Mouse (Mus musculus): ENCODE results near the gene Gfpt1. TPM values are rescaled to one million over a fixed set of nuclear protein-coding genes. Genes with fewer than 3 reads are reported as not detected.
A peak's percentile ranks its signal among the peaks of the same experiment; 100 is the strongest.
"Not testable (repeated sequence)": the region's sequence is repeated elsewhere in the genome, so short reads cannot be mapped to it uniquely, and the experiment has no call there.

Gene Gfpt1
- polyA plus RNA-seq, 1 experiment from 2014 or later = 22.6 TPM

DNA sequence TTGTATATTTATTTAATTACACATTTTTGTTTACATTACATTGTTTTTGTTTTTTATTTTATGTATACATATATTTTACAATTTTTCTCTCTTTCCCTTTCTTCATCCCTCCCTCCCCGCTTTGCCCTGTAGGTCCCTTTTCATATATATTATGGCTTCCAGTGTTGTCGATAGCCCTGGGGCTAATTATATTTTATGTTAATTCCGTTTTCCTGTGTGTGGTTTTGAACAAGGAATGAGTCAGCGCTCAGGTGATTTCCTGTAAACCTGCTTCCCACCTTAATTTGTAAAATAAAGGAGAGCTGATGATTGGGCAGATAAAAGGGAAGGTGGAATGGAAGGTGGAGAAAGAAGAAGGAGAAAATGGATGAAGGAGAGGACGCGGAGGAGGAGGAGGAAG, 33.8 kb upstream of the Gfpt1 start, which contains the start of gene Nfu1:
Gene Nfu1 (plus strand): TSS at position 350 of the 400 bp plus-strand sequence.
- DNase-seq (ENCODE audit: low spot score) (no peak), ATAC-seq (replicated peaks; ENCODE audit: low FRiP score, low TSS enrichment, low read depth) (no peak)
- Histone ChIP-seq H3K4me2 (ENCODE audit: low read length) (peak within 1 kb of the TSS; percentile 64), H3K4me3 (ENCODE audit: low read depth, low read length) (peak within 1 kb of the TSS; percentile 94), H3K9me3 (ENCODE audit: control insufficient read depth, low read length) (no peaks in the 10 kb centered on the region), H3K9ac (ENCODE audit: low read length) (peak within 1 kb of the TSS; percentile 88), H3K27ac (ENCODE audit: low read depth) (peak within 1 kb of the TSS; percentile 73), H3K27me3 (replicated peaks; ENCODE audit: control insufficient read depth, insufficient read depth, low read length) (no peaks in the 10 kb centered on the region), H3K36me3 (ENCODE audit: control insufficient read depth, insufficient read depth, low read length) (peaks cover 13% of the 10 kb centered on the region; the same call in 1 of the 2 replicates), H3K4me1 (replicated peaks; ENCODE audit: control insufficient read depth, insufficient read depth, low read length) (peaks cover 10% of the 10 kb centered on the region)
- WGBS = 82% methylated on average over 6 of the region's 6 CpGs

DNA sequence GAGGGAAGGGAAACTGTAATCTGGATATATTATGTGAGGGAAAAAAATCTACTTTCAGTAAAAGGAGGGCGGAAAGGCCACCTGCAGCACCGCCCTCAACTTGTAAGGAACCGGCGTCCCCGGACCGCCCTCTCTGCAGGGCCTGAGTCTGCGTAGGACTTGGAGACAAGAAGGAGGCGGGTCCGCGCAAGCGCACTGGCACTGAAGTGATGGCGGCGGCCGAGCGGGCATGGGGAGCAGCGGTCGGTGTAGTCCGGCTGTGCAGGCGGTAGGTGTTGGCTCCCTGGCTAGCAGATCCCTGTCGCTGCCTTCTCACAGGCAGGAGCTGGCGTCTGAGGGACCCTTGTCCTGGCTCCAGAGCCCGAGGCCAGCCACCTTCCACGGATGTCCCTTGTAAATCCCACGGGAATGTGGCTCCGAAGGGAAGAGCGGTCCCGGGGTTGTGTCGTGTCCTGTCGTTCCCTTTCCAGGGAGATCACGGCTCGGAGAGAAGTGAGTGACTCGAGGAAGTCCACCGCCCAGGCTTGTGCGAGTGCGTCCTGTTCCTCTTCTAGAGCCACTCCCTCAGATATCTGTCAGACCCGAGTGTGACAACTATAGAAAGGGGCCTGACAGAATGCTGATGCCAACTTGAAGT, 32.8 kb upstream of the Gfpt1 start:
- Histone ChIP-seq H3K4me3 (ENCODE audit: low read depth, low read length) (peak overlapping the region; percentile 94), H3K36me3 (ENCODE audit: control insufficient read depth, insufficient read depth, low read length) (peaks cover 19% of the 10 kb centered on the region; the same call in 1 of the 2 replicates), H3K4me1 (replicated peaks; ENCODE audit: control insufficient read depth, insufficient read depth, low read length) (peaks cover 10% of the 10 kb centered on the region), H3K9ac (ENCODE audit: low read length) (peak overlapping the region; percentile 88), H3K4me2 (ENCODE audit: low read length) (peak overlapping the region; percentile 64), H3K27me3 (replicated peaks; ENCODE audit: control insufficient read depth, insufficient read depth, low read length) (no peaks in the 10 kb centered on the region), H3K9me3 (ENCODE audit: control insufficient read depth, low read length) (no peaks in the 10 kb centered on the region), H3K27ac (ENCODE audit: low read depth) (peak overlapping the region; percentile 73)
- WGBS = under 1% methylated on average over 36 of the region's 36 CpGs
- peak; percentile 95 for DNase-seq (ENCODE audit: low spot score)
- ATAC-seq (replicated peaks; ENCODE audit: low FRiP score, low TSS enrichment, low read depth) = peak; percentile 93

DNA sequence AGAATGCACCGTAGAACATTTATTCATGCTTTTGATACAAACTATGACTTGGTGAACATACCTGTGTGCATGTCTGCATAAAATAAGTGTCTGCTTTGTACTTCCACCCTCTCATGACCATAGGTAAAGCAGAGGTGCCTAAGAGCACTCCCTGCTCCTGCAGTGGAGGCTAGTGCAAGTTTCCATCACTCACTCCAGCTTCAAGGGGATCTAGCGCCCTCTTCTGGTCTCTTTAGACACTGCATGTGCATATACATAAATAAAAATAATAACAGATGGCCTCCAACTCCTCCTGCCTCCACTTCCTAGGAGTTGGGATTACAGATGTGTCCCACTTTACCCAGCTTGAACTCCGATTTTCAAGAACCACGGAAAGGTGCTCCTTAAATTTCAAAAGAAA, 25.7 kb upstream of the Gfpt1 start:
- peaks cover 69% of the 10 kb centered on the region for H3K36me3 ChIP-seq (ENCODE audit: control insufficient read depth, insufficient read depth, low read length)
- ATAC-seq (replicated peaks; ENCODE audit: low FRiP score, low TSS enrichment, low read depth) (no peak), DNase-seq (ENCODE audit: low spot score) (no peak)
- no peak overlapping the region for H3K27ac ChIP-seq (ENCODE audit: low read depth)
- no peak overlapping the region for H3K4me2 ChIP-seq (ENCODE audit: low read length)
- no peak overlapping the region for H3K4me3 ChIP-seq (ENCODE audit: low read depth, low read length)
- no peaks in the 10 kb centered on the region for H3K27me3 ChIP-seq (replicated peaks; ENCODE audit: control insufficient read depth, insufficient read depth, low read length)
- H3K9ac ChIP-seq (ENCODE audit: low read length) = no peak overlapping the region
- H3K4me1 ChIP-seq (replicated peaks; ENCODE audit: control insufficient read depth, insufficient read depth, low read length) = no peaks in the 10 kb centered on the region
- WGBS = 64% methylated on average over 4 of the region's 4 CpGs
- 0 out of 2 replicates have a peak, but pooled peaks cover 2% of the 10 kb centered on the region for H3K9me3 ChIP-seq (ENCODE audit: control insufficient read depth, low read length)

DNA sequence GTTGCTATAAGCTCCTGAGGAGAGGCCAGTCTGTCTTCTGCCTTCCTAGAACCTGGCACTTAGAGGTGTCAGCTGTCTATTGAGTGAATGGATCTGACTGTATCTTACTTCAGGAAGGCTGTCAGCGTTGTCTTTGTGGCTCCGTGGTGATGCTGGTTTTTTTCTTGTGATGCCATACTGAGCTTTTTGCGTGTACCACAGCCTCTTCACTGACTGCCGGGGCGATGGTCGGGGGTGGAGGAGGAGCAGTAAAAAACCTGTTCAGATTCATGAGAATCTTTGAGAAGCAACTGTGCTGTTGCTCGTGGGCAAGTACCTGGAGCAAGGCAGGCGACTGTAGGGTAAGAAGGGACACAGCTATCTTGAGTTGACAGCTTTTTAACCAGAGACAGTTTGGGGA, 23.8 kb upstream of the Gfpt1 start:
- Histone ChIP-seq H3K9me3 (ENCODE audit: control insufficient read depth, low read length) (0 out of 2 replicates have a peak, but pooled peaks cover 2% of the 10 kb centered on the region), H3K27me3 (replicated peaks; ENCODE audit: control insufficient read depth, insufficient read depth, low read length) (no peaks in the 10 kb centered on the region), H3K4me2 (ENCODE audit: low read length) (no peak overlapping the region), H3K9ac (ENCODE audit: low read length) (no peak overlapping the region), H3K27ac (ENCODE audit: low read depth) (no peak overlapping the region), H3K36me3 (ENCODE audit: control insufficient read depth, insufficient read depth, low read length) (peaks cover 70% of the 10 kb centered on the region), H3K4me1 (replicated peaks; ENCODE audit: control insufficient read depth, insufficient read depth, low read length) (no peaks in the 10 kb centered on the region), H3K4me3 (ENCODE audit: low read depth, low read length) (no peak overlapping the region)
- DNase-seq (ENCODE audit: low spot score) (no peak), ATAC-seq (replicated peaks; ENCODE audit: low FRiP score, low TSS enrichment, low read depth) (no peak)
- 90% methylated on average over 8 of the region's 8 CpGs for WGBS

- Histone ChIP-seq H3K9ac (ENCODE audit: low read length) (no peak overlapping the region), H3K4me1 (replicated peaks; ENCODE audit: control insufficient read depth, insufficient read depth, low read length) (no peaks in the 10 kb centered on the region), H3K36me3 (ENCODE audit: control insufficient read depth, insufficient read depth, low read length) (peaks cover 85% of the 10 kb centered on the region), H3K9me3 (ENCODE audit: control insufficient read depth, low read length) (0 out of 2 replicates have a peak, but pooled peaks cover 2% of the 10 kb centered on the region), H3K27me3 (replicated peaks; ENCODE audit: control insufficient read depth, insufficient read depth, low read length) (no peaks in the 10 kb centered on the region), H3K4me3 (ENCODE audit: low read depth, low read length) (no peak overlapping the region), H3K4me2 (ENCODE audit: low read length) (no peak overlapping the region), H3K27ac (ENCODE audit: low read depth) (no peak overlapping the region)
- ATAC-seq (replicated peaks; ENCODE audit: low FRiP score, low TSS enrichment, low read depth) = no peak
- DNase-seq (ENCODE audit: low spot score) = no peak
- 94% methylated on average over 12 of the region's 12 CpGs for WGBS
These were observed 20.9 kb upstream of the Gfpt1 start for GRCm38 (mm10) chr6:87021791-87022190.

- H3K27ac ChIP-seq (ENCODE audit: low read depth) = no peak overlapping the region
- ATAC-seq (replicated peaks; ENCODE audit: low FRiP score, low TSS enrichment, low read depth) (no peak), DNase-seq (ENCODE audit: low spot score) (no peak)
- H3K36me3 ChIP-seq (ENCODE audit: control insufficient read depth, insufficient read depth, low read length) = peaks cover 63% of the 10 kb centered on the region
- no peak overlapping the region for H3K9ac ChIP-seq (ENCODE audit: low read length)
- H3K4me1 ChIP-seq (replicated peaks; ENCODE audit: control insufficient read depth, insufficient read depth, low read length) = no peaks in the 10 kb centered on the region
- H3K4me3 ChIP-seq (ENCODE audit: low read depth, low read length) = no peak overlapping the region
- H3K27me3 ChIP-seq (replicated peaks; ENCODE audit: control insufficient read depth, insufficient read depth, low read length) = no peaks in the 10 kb centered on the region
- no peak overlapping the region for H3K4me2 ChIP-seq (ENCODE audit: low read length)
- no peaks in the 10 kb centered on the region for H3K9me3 ChIP-seq (ENCODE audit: control insufficient read depth, low read length)
- WGBS = 72% methylated on average over 7 of the region's 7 CpGs
These were observed 15.7 kb upstream of the Gfpt1 start for GRCm38 (mm10) chr6:87026980-87027379.

- H3K9me3 ChIP-seq (ENCODE audit: control insufficient read depth, low read length) = no peaks in the 10 kb centered on the region
- H3K9ac ChIP-seq (ENCODE audit: low read length) = no peak overlapping the region
- no peak overlapping the region for H3K4me3 ChIP-seq (ENCODE audit: low read depth, low read length)
- no peaks in the 10 kb centered on the region for H3K4me1 ChIP-seq (replicated peaks; ENCODE audit: control insufficient read depth, insufficient read depth, low read length)
- no peak overlapping the region for H3K4me2 ChIP-seq (ENCODE audit: low read length)
- no peak overlapping the region for H3K27ac ChIP-seq (ENCODE audit: low read depth)
- ATAC-seq (replicated peaks; ENCODE audit: low FRiP score, low TSS enrichment, low read depth) (no peak), DNase-seq (ENCODE audit: low spot score) (no peak)
- no peaks in the 10 kb centered on the region for H3K27me3 ChIP-seq (replicated peaks; ENCODE audit: control insufficient read depth, insufficient read depth, low read length)
- peaks cover 50% of the 10 kb centered on the region for H3K36me3 ChIP-seq (ENCODE audit: control insufficient read depth, insufficient read depth, low read length)
These were observed 13.8 kb upstream of the Gfpt1 start for GRCm38 (mm10) chr6:87028881-87029280.

- H3K4me2 ChIP-seq (ENCODE audit: low read length); H3K4me1 ChIP-seq (replicated peaks; ENCODE audit: control insufficient read depth, insufficient read depth, low read length); H3K9me3 ChIP-seq (ENCODE audit: control insufficient read depth, low read length); H3K27me3 ChIP-seq (replicated peaks; ENCODE audit: control insufficient read depth, insufficient read depth, low read length); DNase-seq (ENCODE audit: low spot score); H3K9ac ChIP-seq (ENCODE audit: low read length); H3K4me3 ChIP-seq (ENCODE audit: low read depth, low read length); H3K27ac ChIP-seq (ENCODE audit: low read depth): not testable (repeated sequence)
- H3K36me3 ChIP-seq (ENCODE audit: control insufficient read depth, insufficient read depth, low read length) = peaks cover 28% of the 10 kb centered on the region
- peak; percentile 61; the same call in 1 of the 2 replicates for ATAC-seq (replicated peaks; ENCODE audit: low FRiP score, low TSS enrichment, low read depth)
- 69% methylated on average over 7 of the region's 7 CpGs for WGBS
These were observed 11.3 kb upstream of the Gfpt1 start for GRCm38 (mm10) chr6:87031310-87031709.

DNA sequence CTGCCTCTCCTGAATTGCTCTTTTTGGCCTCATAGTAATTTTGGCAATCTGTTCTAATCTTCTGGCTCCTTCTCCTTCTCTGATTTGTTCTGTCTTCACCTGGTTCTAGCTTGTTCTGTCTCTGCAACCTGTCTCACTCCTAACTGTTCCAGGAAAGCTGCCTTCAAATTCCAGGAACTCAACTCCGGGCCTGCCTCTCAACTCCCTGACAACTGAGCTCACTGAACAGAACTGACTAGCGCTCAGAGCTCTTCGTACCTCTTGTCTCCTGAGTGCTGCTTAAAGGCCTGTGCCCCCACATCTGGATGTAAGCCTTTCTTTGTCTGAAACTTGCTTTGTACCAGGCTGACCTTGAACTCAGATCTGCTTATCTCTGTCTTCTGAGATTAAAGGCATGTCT, 10.2 kb upstream of the Gfpt1 start:
- Histone ChIP-seq H3K27me3 (replicated peaks; ENCODE audit: control insufficient read depth, insufficient read depth, low read length) (no peaks in the 10 kb centered on the region), H3K9me3 (ENCODE audit: control insufficient read depth, low read length) (no peaks in the 10 kb centered on the region), H3K9ac (ENCODE audit: low read length) (no peak overlapping the region), H3K4me2 (ENCODE audit: low read length) (no peak overlapping the region), H3K4me1 (replicated peaks; ENCODE audit: control insufficient read depth, insufficient read depth, low read length) (no peaks in the 10 kb centered on the region), H3K27ac (ENCODE audit: low read depth) (no peak overlapping the region), H3K4me3 (ENCODE audit: low read depth, low read length) (no peak overlapping the region), H3K36me3 (ENCODE audit: control insufficient read depth, insufficient read depth, low read length) (peaks cover 19% of the 10 kb centered on the region)
- ATAC-seq (replicated peaks; ENCODE audit: low FRiP score, low TSS enrichment, low read depth) (no peak), DNase-seq (ENCODE audit: low spot score) (no peak)
- WGBS = 89% methylated on average over 3 of the region's 3 CpGs

Measured in intestine, embryonic 14.5 days (tissue).